Mouse (Mus musculus): ENCODE results near the gene Polg.

The Polg gene

GRCm38 (mm10) chr7:79466053-79466901 lies at the start of gene Polg:
Polg (minus strand) TSS chr7:79466362.
- peak; percentile 100 for DNase-seq (ENCODE audit: low spot score in 2 of 2)

DNA sequence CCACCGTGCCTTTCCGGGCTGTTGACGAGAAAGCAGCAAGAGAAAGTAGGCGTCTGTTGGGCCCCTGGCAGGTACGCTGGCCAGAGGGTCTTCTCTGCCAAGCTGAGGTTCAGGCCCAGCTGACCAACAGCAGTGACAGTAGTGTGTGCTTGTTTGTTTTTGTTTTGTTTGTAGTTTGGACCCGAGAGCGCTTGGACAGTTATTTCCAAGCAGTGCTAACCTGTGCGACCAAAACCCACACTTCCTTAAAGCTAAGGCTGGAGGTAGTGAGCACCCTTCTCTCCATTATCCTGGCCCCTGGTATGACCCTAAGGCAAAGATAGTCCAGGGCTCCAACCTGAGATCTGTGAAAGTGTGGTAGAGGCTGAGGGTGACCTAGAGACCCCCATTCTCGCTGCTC lies 49.7 kb upstream of the Polg start:
- no peak for DNase-seq (ENCODE audit: low spot score in 2 of 2)

- DNase-seq (ENCODE audit: low spot score in 2 of 2), result peak in 1 of 2 experiments; percentile 53
Observed at GRCm38 (mm10) chr7:79515221-79515743, 49.1 kb upstream of the Polg start.

- no peak for DNase-seq (ENCODE audit: low spot score in 2 of 2)
Observed at GRCm38 (mm10) chr7:79514361-79514881, 48.3 kb upstream of the Polg start.

GRCm38 (mm10) chr7:79513466-79513865 lies 47.3 kb upstream of the Polg start:
- no peak for DNase-seq (ENCODE audit: low spot score in 2 of 2)

- DNase-seq (ENCODE audit: low spot score in 2 of 2), result no peak
Observed at GRCm38 (mm10) chr7:79512496-79512895, 46.3 kb upstream of the Polg start.

DNA sequence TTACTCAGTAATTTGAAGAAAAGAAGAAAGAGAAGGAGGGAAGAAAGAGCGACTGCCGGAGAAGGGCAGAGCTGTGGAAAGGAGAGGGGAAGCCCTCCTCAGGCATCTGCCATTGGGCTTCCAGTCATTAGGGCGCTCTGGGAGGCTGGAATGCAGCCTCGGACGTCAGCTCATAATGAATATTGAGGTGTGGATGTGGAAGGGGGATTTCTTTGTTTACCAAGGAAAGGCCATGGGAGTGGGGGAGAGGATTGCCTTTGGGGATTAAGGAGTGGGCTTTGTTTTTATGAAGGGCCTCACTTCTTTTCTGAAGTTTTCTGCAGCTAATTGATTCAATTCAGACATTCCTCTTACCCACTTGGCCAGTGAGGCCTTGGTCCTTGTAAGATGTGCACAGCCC lies 45.5 kb upstream of the Polg start:
- no peak for DNase-seq (ENCODE audit: low spot score in 2 of 2)

DNA sequence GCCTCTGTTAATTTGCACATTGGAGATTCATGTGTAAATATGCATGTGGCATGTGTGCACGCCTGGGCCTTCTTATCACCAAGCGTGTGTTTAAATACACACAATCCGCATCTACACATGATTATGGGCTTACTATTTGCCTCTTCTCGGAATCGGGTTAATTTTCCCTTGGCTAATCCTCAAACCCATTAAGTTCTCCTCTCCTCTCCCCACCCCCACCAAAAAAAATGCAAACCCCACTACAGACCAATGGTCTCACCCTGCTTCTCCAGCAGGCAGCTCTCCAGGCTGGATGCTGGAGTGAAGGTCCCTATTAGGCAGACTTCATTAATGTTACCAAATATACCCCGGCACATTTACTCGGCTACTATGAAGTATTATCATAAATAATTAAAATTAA lies 45.0 kb upstream of the Polg start:
- no peak for DNase-seq (ENCODE audit: low spot score in 2 of 2)

- no peak for DNase-seq (ENCODE audit: low spot score in 2 of 2)
Observed at GRCm38 (mm10) chr7:79510686-79511085, 44.5 kb upstream of the Polg start.

DNA sequence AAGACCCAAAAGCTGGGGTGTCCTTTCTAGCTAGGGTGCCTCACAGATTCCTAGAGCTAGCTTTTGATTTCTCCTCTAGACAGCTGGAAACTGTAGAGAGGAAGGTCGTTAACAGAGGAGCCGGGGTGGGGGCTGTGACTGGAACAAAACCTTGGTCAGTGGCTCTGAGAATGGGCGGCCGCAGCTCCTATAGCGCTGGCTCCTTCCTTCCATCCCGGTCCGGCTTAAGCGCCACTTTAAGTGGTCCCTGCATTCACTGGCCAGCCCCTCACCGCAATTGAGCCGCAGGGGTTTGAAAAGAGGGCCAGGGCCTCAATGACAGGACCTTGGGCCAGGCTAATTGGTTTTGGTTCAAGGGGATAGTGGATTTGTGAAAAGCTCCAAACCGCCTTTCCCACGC lies 43.5 kb upstream of the Polg start:
- DNase-seq (ENCODE audit: low spot score in 2 of 2), result no peak

DNA sequence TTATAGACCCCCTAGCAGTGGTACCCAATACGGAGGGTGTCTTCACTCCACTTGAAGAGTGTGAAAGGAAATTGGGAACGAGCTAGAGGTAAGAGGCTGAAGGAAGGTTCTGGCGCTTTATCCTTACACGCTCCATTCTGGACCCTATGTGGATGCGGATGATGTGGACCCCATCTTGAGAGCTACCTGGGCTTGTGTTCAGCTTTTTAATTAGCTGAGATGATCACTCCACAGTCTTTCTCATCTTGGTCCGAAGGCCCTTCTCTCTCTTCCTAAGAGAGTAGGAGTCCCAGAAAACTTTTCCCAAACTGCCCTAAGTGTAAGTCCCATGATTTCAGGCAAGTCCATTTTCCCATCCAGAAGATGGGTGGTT lies 43.1 kb upstream of the Polg start:
- DNase-seq (ENCODE audit: low spot score in 2 of 2), result no peak

DNA sequence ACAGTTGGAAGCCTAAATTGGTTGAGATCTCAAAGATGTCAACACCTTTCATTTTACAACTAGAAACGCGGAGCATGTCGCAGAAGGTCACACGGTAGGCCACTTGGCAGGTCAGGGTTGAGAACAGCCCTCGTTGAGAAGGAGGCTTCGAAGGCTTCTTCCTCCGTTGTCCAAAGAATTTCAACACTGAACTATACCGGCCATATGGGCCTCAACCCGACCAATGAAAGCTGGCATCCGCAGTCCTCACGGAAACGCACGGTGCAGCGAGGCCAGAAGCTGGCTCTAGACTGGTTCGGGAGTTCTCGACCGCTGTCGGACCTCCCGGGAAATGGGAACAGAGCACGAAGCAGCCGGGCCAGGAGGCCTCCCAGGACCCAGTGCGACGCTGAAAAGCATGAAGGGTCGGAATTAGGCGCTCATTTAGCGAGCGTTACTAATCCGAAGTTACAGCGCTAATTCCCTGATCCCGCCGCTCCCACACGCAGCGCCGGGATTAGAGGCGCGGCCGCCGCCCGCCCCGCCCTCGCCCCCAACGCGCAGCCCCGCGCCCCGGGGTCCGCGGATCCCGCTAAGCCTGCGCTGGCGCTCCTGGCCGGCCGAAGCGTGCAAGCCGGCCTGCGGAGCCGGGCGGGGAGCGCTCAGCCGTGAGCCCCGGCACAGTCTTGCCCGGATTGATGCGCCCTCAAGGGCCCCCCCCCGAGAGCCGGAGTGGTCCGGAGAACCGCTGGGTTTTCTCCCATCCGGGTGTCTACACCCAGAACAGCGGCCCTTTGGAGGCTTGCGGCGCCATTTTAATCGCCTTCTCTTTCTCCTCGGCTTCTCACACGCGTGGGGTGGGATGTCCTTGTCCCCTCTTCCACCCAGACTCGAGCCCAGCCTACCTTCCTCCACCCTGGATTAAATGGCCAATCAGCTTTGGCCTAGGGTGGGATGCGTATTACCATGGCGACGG lies 42.4 kb upstream of the Polg start:
- DNase-seq (ENCODE audit: low spot score in 2 of 2), result no peak

GRCm38 (mm10) chr7:79507756-79508155 lies 41.6 kb upstream of the Polg start:
- DNase-seq (ENCODE audit: low spot score in 2 of 2), result no peak

GRCm38 (mm10) chr7:79507101-79507705 lies 41.0 kb upstream of the Polg start:
- no peak for DNase-seq (ENCODE audit: low spot score in 2 of 2)

GRCm38 (mm10) chr7:79506531-79507090 lies 40.4 kb upstream of the Polg start:
- no peak for DNase-seq (ENCODE audit: low spot score in 2 of 2)

DNA sequence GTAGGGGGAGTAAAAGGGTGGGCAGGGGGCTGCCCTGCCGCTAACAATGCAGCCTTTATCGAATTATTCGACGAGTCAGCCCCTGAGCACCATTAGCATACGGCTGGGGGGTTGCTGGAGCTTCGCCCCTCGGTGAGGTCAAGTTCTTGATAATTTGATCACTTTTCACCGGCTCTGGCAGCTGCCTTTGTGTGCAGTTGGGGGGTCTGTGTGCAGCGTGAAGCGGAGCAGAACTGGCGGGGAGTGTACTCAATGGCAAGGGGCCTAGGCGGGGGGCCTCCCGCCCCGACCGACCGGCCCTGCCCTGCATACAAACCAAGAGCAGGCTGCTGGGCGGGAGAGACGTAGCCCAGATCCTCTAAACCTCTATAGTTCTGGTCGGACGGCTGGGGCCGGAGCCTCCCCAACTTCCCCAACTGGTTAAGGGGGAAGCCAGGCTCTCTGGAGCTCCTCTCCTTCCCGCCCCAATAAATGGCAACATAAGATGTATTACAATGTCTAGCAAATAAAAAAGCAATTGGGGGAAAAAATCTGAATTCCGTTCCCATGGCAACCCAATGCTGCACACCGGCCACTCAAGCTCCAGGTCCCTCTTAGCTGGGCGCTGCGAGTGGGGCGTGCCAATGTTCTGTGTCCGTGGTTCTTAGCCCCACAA lies 39.8 kb upstream of the Polg start:
- DNase-seq (ENCODE audit: low spot score in 2 of 2), result no peak

DNA sequence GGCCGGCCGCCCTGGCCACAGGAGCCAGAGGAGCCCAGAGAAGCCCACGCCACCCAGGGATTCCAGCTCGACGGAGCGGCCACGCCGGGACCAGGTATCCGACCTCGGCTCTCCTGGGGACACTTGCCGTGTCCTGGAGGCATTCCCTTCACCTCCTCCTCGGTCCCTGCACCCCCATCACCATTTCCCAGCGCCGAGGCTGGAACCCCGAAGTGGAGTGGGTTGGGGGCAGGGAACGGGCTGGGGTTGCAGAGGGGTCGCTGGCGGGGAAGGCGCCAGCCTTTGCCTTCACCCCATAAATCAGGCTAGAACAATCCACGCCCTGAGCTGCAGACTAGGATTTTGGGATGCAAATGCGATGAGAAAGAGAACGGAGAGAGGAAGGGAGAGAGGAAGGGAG lies 39.2 kb upstream of the Polg start:
- DNase-seq (ENCODE audit: low spot score in 2 of 2), result no peak

GRCm38 (mm10) chr7:79504723-79505122 lies 38.6 kb upstream of the Polg start:
- peak; percentile 93 for DNase-seq (ENCODE audit: low spot score in 2 of 2)

GRCm38 (mm10) chr7:79503656-79504250 lies 37.6 kb upstream of the Polg start:
- no peak for DNase-seq (ENCODE audit: low spot score in 2 of 2)

GRCm38 (mm10) chr7:79503103-79503455 lies 36.9 kb upstream of the Polg start:
- DNase-seq (ENCODE audit: low spot score in 2 of 2), result no peak

Data from frontal cortex, postnatal 36 days (tissue).